Mouse (Mus musculus): ENCODE measurements around the gene Stk16. TPM values are rescaled to one million over a fixed set of nuclear protein-coding genes. Genes with fewer than 3 reads are reported as not detected.

The Stk16 gene
- total RNA-seq, 2 experiments from 2014 or later, result 88.8 to 97.7 TPM

GRCm38 (mm10) chr1:75236117-75237050 is 25.7 kb downstream of the Stk16 start, which contains the start of gene Dnajb2:
Gene Dnajb2, plus strand, starts transcription at chr1:75236406.
- peak; percentile 76 to 82 for DNase-seq (ENCODE audit: low spot score in 2 of 2)

- no peak for DNase-seq (ENCODE audit: low spot score in 2 of 2)
Observed at GRCm38 (mm10) chr1:75239591-75239990, 29.0 kb downstream of the Stk16 start.

GRCm38 (mm10) chr1:75243411-75243810 is 32.8 kb downstream of the Stk16 start:
- no peak for DNase-seq (ENCODE audit: low spot score in 2 of 2)

- DNase-seq (ENCODE audit: low spot score in 2 of 2), result no peak
Observed at GRCm38 (mm10) chr1:75244175-75244826, 33.7 kb downstream of the Stk16 start.

- peak; percentile 62 for DNase-seq (ENCODE audit: low spot score in 2 of 2)
Observed at GRCm38 (mm10) chr1:75244836-75245235, 34.2 kb downstream of the Stk16 start.

GRCm38 (mm10) chr1:75247071-75247930 is 36.7 kb downstream of the Stk16 start:
- DNase-seq (ENCODE audit: low spot score in 2 of 2), result no peak

GRCm38 (mm10) chr1:75248041-75248772 is 37.6 kb downstream of the Stk16 start:
- DNase-seq (ENCODE audit: low spot score in 2 of 2), result no peak

- DNase-seq (ENCODE audit: low spot score in 2 of 2), result no peak
Observed at GRCm38 (mm10) chr1:75250498-75250897, 39.9 kb downstream of the Stk16 start.

GRCm38 (mm10) chr1:75251112-75251970 is 40.7 kb downstream of the Stk16 start:
- peak; percentile 67 to 74 for DNase-seq (ENCODE audit: low spot score in 2 of 2)

- DNase-seq (ENCODE audit: low spot score in 2 of 2), result no peak
Observed at GRCm38 (mm10) chr1:75252308-75252707, 41.7 kb downstream of the Stk16 start.

GRCm38 (mm10) chr1:75253029-75253428 is 42.4 kb downstream of the Stk16 start:
- DNase-seq (ENCODE audit: low spot score in 2 of 2), result no peak

GRCm38 (mm10) chr1:75253849-75254624 is 43.4 kb downstream of the Stk16 start:
- peak; percentile 89 to 94 for DNase-seq (ENCODE audit: low spot score in 2 of 2)

GRCm38 (mm10) chr1:75254625-75255013 is 44.0 kb downstream of the Stk16 start:
- peak in 1 of 2 experiments; percentile 34 for DNase-seq (ENCODE audit: low spot score in 2 of 2)

GRCm38 (mm10) chr1:75255516-75256046 is 44.9 kb downstream of the Stk16 start:
- no peak for DNase-seq (ENCODE audit: low spot score in 2 of 2)

GRCm38 (mm10) chr1:75261278-75261677 is 50.6 kb downstream of the Stk16 start:
- DNase-seq (ENCODE audit: low spot score in 2 of 2), result no peak

GRCm38 (mm10) chr1:75262969-75263951 is 52.6 kb downstream of the Stk16 start:
- DNase-seq (ENCODE audit: low spot score in 2 of 2), result peak; percentile 59 to 63
